Mouse (Mus musculus) liver, adult 2 months (tissue): ENCODE measurements at regions not wholly inside any gene's neighbourhood (a gene's known extent, or its start where the extent isn't known, plus 50 kb on each side); places are given as distances from the start of the nearest gene placed in this dataset.

Experiments
- CTCF ChIP-seq: fragments of 200-500 bp; IDR thresholded peaks from 2 replicates; pipeline ENCODE4 v1.5.1; 2011; ENCODE audit warnings: low read depth, low read length, control low read depth
- POLR2A ChIP-seq: fragments of 200-500 bp; IDR thresholded peaks from 2 replicates; pipeline ENCODE4 v1.6.1; 2011; ENCODE audit warnings: low read length, control low read depth; ENCODE audit not compliant: insufficient read depth; ENCODE audit errors: extremely low read depth

GRCm38 (mm10) chr8:128251723-128252122 is 106.7 kb upstream of the Nrp1 start:
- TF ChIP-seq CTCF, result no peak
- TF ChIP-seq POLR2A, result no peak
